Mouse (Mus musculus) embryonic fibroblast, embryonic 13.5 days (primary cell): Measurements from ENCODE around the gene Camta1.

Source experiments
- CTCF ChIP-seq: IDR thresholded peaks from 2 replicates; pipeline ENCODE4 v1.5.1; 2011; ENCODE audit warnings: mild to moderate bottlenecking, control low read depth, low read length, moderate library complexity, borderline replicate concordance; ENCODE audit not compliant: insufficient read depth
- POLR2A ChIP-seq: IDR thresholded peaks from 2 replicates; pipeline ENCODE4 v1.6.1; 2011; ENCODE audit warnings: low read depth, mild to moderate bottlenecking, control low read depth, low read length, moderate library complexity

- TF ChIP-seq POLR2A: no peak
- no peak for TF ChIP-seq CTCF
Measured at GRCm38 (mm10) chr4:151859275-151859674, 2.4 kb downstream of the Camta1 start.
